Mouse (Mus musculus) NIH3T3 (cell line): ENCODE results near the gene Mrrf.

Experiments
- DNase-seq: peaks from one replicate; pipeline ENCODE4 v3.0.0-alpha.2; 2012; ENCODE audit warnings: low read depth

Gene Mrrf

DNA sequence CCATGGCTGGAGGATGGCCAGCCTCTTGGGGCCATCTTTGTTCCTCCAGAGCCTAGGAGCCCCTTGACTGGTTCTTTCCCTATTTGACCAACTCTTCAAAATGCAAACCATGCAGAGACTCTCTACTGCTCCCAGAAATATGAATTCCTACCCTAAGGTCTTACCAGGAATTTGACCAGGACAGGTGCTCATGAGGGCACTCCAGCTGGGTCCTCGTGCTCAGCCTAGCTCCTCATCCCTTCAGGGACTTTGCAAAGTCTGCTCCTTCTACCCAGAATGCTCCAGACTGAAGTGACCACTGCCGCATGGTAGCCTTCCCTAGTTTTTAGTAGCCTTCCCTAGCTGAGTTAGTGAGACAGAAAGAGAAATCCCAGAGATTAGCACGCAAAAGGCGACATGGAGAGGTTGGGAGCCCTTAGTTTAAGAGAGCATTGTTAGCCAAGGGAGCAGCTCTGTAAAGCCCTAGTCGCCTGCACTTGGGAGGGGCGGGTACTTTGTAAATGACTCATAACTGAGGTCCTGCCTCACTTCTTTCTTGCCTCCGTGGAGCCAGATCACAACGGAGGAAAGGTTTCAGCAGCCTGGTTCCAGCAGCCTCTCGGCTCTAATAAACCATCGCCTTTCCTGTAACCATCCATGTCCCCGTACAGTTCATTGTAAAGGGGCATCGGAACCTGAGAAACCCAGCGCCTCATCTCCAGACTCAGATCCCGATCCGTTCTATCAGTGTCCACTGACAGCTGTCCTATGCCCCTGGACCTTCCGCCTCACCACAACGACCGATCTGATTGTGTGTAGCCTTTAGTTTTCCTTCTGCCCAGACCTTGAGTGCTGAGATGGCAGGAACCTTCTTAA, 65.8 kb downstream of the Mrrf start:
- peak; percentile 68 for DNase-seq

DNA sequence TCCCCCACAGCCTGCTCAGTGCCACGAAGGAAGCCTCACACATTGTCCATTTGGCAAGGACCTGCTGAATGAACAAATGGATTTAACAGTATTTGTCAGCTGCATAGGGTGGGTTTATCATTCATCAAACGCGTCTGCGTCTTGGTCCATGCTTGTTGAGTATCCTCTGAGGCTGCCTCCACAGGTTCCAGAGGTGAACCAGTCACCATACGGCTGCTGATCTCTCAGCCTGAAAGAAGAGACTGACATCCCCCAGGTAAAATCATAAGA, 66.4 kb downstream of the Mrrf start:
- no peak for DNase-seq

DNA sequence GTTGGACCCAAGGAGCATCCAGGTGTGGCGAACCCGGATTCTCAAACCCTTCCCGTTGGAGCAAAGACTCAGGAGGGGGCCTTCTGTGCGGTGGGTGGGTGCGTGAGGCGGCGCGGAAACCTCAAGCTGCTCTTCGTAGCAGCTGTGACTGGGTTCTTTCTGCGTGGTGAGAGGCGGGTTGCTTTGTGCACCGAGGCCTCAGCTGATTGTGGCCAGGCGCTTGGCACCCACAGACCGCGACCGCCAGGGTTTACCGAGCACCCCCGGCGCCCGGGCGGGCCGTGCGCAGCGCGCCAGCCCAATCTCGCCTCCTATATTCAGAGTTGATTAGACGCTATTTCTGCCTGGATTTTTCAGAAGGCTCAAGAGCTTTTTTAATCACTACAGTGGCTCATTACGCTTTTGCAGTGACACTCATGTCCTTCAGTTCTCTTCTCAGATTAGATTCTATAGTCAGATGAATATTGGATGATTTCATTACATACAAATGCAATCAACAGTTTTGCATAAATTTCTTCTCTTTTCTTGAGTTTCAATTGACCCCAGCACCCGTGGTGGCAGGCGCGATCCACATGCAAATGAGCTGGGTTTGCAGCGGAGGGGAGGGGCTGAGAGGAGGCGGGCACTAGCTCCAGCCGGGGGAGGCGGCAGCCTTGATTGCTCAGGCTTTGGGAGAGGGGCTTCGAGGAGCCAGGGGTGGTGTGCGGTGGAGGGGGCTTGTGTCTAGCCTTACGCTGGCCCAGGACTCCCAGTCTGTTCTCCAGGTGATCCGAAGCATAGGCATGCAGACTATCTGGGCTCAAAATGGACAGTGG, 67.0 kb downstream of the Mrrf start:
- DNase-seq, result no peak

- DNase-seq, result no peak
Measured at GRCm38 (mm10) chr2:36204595-36204994, 68.4 kb downstream of the Mrrf start.

DNA sequence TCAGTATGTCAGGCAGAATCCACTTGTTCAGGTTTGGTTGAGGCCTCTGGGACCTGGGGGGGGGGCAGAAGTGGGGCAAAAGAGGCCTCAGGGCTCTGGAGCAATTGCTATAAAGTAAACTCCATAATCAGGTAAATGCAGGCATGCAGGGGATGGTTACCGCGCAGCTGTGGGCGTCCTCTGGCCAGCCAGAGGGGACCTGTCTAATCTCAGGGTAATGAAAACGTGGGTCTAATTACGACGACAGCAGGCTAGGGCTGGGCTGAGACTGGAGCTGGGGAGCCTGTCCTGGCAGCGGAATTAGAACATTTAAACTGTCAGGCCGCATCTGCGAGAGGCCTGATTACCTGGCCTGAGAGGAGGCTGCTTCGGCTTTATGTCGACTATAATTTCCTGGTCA, 70.9 kb downstream of the Mrrf start:
- DNase-seq, result no peak

GRCm38 (mm10) chr2:36210796-36211195, 74.6 kb downstream of the Mrrf start:
- no peak for DNase-seq

- peak; percentile 59 for DNase-seq
Measured at GRCm38 (mm10) chr2:36211785-36212184, 75.6 kb downstream of the Mrrf start.

GRCm38 (mm10) chr2:36213108-36213507, 76.9 kb downstream of the Mrrf start:
- DNase-seq, result peak; percentile 66

GRCm38 (mm10) chr2:36214023-36214422, 77.8 kb downstream of the Mrrf start:
- peak; percentile 98 for DNase-seq

GRCm38 (mm10) chr2:36214425-36214824, 78.2 kb downstream of the Mrrf start:
- DNase-seq, result peak; percentile 88

DNA sequence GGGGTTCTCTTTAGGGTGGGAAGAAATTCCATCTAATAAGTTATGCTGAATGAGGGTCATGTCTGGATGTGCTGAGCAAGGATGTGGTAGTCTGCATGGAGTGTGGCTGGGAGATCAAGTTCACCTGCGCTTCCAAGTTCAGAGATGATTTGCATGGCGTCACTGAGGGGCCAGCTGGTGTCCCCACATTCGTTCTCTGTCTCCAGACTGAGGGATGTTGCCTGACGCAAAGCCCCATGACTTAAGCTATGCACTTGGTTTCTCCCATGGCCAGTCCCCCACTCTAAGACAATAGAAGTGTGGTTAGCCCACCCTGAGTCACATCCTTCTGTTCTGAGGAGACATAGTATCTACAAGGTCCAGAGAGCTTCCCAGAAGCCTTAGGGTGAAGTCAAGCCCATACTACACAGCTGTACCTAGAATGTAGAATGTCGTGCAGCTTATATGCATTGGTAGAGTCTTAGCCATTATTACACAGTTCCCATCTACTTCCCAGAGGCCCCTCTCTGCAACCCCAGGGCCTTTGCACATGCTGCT, 79.1 kb downstream of the Mrrf start:
- DNase-seq, result no peak

DNA sequence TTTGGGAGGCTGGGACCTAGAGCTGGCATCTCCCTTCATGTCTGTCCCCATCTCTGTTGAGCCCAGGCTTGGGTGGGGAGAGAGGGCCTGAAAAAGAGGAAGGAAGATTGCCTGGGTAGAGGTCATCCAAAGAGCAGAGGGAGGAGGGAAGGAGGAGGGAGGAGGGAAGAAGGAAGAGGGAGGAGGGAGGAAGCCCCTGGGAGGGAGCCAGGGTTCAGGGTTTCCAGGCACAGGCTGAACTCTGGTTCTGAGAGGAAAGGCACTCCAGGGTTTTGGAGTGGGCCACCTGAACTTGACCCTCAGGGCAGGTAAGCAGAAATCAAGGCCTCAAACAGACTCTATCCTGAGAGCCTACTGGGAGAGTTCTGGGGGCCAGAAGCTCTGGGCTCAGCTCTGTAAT, 80.4 kb downstream of the Mrrf start:
- DNase-seq, result no peak

- no peak for DNase-seq
Measured at GRCm38 (mm10) chr2:36216953-36217573, 80.9 kb downstream of the Mrrf start.

DNA sequence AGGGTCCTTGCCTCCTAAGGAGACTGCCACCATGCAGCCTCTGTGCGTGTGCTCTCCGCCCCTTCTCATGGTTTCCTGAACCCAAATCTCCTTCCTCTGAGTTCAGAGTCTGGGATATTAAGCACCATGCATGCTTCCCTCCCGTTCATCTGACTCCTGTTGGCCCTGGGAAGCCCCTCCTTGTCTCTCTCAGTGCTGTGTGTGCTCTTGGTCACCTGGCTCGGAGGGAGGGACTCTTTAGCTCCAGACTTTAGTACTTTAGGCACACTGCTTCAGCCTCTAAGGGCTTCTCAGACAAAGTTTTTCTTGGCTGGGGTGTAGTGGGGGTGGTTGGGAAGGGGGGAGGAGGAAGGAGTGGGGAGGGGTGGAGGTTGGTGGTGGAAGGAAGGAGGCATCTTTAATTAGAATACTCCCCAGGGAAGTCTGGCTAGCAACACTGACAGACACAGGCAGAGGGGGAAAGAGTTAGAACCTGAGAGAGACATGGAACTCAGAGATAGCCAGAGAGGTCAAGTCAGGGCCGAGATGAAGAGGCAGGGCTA, 81.6 kb downstream of the Mrrf start:
- no peak for DNase-seq

DNA sequence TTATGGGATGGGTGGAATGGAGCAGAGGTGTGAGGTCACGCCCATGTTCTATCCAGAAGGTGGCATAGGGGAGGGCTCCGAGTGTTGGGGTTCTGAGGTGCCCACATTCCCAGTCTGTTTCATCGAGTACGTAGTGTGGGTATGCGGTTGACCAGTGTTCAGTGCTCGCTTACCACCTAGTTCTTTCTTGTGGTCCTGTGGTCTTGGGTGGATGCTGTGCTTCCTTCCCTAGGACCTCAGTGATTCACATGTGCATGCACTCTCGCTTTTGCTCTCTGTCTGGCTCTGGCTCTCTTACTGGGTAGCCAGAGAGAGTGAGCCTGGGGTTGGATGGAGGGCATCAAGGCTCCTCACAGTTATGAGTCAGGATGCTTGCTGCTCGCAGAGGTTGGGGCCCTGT, 83.9 kb downstream of the Mrrf start:
- no peak for DNase-seq

- peak; percentile 34 for DNase-seq
Measured at GRCm38 (mm10) chr2:36220891-36221290, 84.7 kb downstream of the Mrrf start.

DNA sequence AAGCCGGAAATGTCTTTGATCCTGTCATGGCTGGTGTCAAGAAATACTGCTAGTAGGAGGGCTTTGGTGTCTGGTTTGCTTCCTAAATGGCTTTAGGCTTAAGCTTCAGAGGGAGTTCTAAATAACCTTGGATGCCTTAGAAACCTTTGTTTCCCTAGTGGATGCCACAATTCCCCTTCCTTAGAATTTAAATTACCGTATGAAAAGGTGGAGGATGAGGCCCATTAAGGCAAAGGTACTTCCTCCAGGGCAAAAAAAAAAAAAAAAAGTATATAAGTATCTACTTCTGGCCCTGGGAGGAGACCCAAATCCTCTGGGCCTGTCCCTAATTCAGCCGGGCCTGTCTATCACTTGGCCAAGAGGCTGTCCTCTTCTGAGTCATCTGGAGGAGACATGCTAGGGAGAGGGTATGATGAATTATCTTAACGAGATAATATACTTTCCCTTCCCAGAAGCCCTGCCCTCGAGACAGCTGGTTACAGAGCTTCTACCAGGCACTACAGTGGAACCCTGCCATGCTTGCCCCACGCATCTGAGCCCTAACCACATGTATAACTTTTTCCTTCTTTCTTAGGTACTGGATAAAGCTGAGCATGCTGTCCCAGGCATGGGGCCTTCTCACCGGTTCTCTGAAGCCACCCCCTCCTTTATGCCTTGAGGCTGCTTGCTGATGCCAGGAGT, 86.1 kb downstream of the Mrrf start:
- peak; percentile 67 for DNase-seq

- DNase-seq, result no peak
Measured at GRCm38 (mm10) chr2:36223436-36223835, 87.2 kb downstream of the Mrrf start.

DNA sequence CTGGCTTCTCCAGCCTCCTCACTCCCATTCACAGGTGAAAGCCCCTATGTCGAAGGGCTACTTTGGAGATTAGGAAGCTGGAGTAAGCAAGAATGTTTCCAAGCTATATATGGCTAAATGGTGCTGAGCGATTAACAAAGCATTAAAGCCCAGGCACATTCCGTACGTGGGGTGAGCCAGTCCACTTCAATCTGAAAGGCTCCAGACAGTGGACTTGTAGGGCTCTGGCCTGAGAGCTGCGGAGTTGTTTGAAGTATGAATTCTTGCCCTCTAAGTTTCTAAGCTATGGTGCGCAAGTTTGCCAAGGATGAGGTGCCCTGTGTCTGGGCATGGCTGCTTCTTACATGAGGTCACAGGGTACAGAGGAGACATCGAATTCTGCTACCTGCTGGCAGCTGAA, 88.0 kb downstream of the Mrrf start:
- DNase-seq, result no peak

DNA sequence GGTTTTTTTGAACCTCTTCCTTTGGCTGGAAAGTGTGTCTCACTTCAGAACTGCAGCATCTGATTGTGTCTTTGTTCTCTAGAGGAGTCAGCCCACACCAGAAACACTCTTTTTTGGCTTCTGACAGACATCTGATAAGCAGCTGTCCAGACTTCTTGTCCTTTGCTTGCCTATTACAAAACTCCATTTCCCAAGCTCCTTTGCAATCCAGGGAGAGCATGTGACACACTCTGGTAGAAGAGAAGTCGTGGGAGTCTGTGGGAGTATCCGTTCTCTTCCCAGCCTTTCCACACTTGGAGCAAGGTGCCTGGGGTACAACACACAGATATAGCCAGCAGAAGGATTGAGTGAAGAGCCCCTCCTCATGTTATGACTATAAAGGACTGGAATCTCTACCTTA, 88.4 kb downstream of the Mrrf start:
- peak; percentile 47 for DNase-seq

- peak; percentile 72 for DNase-seq
Measured at GRCm38 (mm10) chr2:36230366-36230765, 94.2 kb downstream of the Mrrf start, which contains the start of gene Ptgs1. Ptgs1 (plus strand) TSS chr2:36230426.

GRCm38 (mm10) chr2:36230967-36231366, 94.8 kb downstream of the Mrrf start:
- peak; percentile 53 for DNase-seq
